Mouse (Mus musculus): Measurements from ENCODE around the gene Efs.

DNA sequence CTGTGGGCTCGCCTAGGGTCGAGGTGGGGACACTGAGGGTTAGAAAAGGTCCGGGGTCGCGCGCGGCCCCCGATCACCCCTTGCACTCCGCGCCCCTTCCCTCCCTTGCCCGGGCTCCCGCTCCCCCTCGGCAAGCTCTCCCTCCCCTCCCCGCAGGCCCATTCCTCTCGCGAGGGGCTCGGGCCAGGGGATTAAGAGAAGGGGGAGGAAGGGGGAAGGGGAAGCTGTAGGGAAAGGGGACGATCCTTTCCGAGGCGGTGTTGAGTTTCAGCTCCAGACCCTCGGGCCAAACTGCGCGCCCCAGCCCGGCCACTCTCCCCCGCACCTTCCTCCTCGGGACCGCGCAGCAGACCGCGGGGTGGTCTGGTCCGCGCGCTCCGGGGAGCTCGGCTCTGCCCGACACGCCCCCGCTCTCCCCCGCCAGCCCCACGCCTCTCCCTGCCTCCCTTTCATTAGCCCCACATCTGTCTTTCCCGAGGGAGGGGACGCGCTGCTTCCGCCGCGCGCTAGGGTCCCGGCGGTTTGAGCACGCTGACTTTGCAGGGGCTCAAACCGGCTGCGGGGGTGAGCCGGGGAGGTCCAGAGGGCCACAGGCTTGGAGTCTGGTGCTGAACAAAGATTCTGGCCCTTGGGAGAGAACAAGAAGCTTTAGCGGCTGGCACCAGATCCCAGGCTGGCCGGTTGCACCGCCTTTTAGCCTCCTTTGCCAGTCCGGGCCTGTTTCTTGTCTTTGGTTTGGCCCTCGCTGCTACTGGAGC is 654 bp upstream of the Efs start:
- TF ChIP-seq CTCF (IDR thresholded peaks at IDR 0.05; ENCODE audit: control insufficient read depth, insufficient read depth, insufficient read length) (no peak), CEBPB (IDR thresholded peaks at IDR 0.05; ENCODE audit: low read depth) (no peak)

Measured in C2C12 (cell line).